Mouse (Mus musculus) gastrocnemius, postnatal 10 days (tissue): ENCODE results near the gene Tm4sf5. TPM values are rescaled to one million over a fixed set of nuclear protein-coding genes. Genes with fewer than 3 reads are reported as not detected.
"Not testable (repeated sequence)": the region's sequence is repeated elsewhere in the genome, so short reads cannot be mapped to it uniquely, and the experiment has no call there.

Experiments
- DNase-seq: peaks from one replicate; pipeline ENCODE4 v3.0.0; 2021; ENCODE audit warnings: mixed read lengths
- total RNA-seq, 2 experiments: library from RNA; stranded (reverse); gene quantifications; 2 replicates each; pipeline ENCODE4 v1.2.3; 2021

Tm4sf5 gene
- total RNA-seq, 2 experiments from 2014 or later = not detected

- no peak for DNase-seq
Measured at GRCm38 (mm10) chr11:70509753-70510564, 4.9 kb downstream of the Tm4sf5 start.

- no peak for DNase-seq
Measured at GRCm38 (mm10) chr11:70511242-70511641, 6.2 kb downstream of the Tm4sf5 start.

GRCm38 (mm10) chr11:70511825-70512224 lies 6.8 kb downstream of the Tm4sf5 start:
- DNase-seq = no peak

DNA sequence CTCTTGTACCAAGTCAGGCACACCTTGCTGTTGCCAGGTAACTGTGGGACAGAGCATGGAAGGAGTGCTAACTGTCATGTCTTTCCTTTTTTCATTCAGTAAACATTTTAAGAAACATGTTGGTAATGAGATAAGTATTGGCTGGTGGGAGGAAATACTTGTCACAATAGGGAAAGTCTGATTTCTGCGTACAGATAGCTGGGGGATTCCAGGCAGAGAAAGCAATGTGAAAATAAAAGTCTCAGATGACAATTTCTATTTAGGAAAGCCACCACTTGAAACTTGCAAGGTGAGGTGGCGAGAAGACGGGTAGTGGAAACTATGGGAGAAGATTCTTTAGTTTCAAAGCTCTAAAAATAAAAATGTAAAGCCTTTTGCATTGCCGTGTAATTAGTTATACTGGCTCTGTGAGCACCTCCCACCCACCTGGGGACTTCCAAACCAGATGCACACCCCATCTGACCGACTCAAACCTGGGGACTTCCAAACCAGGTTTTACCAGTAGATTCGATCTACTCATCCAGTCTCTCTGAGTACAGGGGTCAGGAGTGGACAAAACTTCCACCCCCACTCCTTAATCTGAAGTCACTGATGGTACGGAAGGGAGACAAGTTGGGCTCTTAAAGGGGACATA lies 7.8 kb downstream of the Tm4sf5 start:
- no peak for DNase-seq

- peak; percentile 29 for DNase-seq
Measured at GRCm38 (mm10) chr11:70513520-70513919, 8.5 kb downstream of the Tm4sf5 start.

DNA sequence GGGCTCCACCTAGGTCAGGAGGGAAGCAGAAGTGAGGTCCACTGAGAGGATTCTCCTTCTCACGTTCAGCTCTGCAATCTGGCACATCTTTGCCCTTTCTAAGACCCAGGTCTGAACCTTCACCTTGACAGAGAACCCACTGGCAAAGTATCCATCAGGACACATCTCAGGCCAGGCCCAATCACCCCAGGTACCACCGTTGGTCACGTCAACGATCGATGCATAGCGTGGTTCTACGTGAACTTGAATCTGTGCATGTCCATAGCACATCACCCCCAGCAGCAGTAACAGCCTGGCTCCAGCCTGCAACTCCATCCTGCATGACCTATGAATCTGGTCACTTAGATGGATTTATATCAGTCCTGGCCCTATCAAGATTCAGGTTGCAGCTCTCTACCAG lies 9.2 kb downstream of the Tm4sf5 start, which contains the start of gene Vmo1:
Gene Vmo1, minus strand, starts transcription at position 329 of the 400 bp plus-strand sequence.
- no peak for DNase-seq

DNA sequence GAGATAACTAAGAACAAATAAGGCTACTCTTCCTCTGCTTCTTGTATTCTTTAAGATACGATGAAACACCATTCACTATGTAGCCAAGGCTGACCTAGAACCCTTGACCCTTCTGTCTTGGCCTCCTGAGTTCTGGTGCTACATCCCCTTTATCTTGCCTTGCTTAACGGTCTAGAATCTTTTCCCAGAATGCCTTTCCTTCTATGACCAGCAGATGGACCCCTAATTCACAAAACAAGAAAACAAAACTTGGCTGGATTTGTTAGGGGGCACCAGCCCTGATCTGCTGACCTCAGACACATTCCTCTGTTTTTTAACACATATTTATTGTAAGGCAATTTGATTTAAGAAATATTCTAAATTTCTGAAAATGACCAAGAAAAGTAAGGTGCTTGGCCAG lies 11.3 kb downstream of the Tm4sf5 start:
- no peak for DNase-seq

DNA sequence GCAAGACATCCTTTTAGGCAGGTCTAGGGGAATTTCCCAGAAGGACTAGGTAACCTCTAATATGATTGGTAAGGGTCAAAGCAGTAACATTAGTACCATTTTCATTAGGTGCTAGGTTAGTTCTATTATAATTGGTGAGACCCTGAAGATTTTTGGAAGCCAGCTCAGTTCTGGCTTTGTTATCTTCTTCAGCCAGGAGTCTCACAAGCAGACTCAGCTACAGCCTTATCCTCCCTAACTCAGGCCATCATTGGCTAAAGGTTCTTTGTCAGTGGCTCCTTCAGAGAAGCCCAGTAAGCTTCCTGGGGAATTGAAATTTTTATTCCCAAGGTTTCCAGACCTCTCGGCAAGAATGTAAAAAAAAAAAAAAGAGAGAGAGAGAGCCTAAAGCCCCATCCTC lies 13.4 kb downstream of the Tm4sf5 start:
- no peak for DNase-seq

DNA sequence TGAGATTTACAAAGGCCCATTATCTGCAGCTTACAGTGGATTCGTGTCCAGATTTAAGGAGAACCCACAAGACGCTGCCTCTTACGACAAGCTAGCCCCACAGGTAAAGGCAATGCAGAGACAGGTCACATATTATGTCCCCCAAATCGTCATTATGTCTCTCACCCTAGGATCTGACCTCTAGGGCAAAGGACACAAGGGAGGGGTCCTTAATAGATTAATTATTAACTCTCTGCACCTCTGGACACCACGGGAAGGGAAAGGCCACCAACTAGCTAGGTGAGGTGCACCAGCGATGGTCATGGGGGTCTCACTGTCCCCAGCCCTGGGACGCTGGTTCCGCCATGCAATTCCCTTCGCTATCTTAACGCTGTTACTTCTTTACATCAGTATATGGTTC lies 13.9 kb downstream of the Tm4sf5 start, which contains the start of gene Gltpd2:
Gene Gltpd2, plus strand, starts transcription at position 274 of the 400 bp plus-strand sequence.
- no peak for DNase-seq

DNA sequence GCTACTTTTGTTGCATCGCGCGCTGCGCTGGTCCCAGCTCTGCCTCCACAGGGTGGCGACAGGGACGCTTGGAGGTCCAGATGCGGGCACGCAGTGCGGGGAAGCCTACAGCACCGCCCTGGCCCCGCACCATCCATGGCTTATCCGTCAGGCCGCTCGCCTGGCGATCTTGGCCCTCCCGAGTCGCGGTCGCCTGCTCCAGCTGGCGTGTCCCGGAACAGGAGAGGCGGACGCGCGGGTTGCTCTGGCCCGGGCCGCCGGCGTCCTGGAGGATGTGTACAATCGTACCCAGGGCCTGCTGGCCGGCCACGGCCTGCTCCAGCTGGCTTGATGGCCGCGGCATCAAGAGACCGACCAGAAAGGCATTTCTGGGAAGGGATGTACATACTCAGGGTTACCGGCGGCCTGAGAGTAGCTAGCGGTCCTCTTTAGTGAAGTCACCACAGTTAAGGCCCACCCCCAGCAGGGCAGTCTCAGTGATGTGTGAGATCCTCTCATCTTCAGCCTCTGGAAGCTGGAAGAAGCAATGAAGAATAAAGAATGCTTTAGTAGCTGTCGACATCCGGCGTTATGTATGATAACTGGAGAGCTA lies 15.2 kb downstream of the Tm4sf5 start:
- DNase-seq = peak; percentile 61

GRCm38 (mm10) chr11:70523306-70523989 lies 18.4 kb downstream of the Tm4sf5 start:
- DNase-seq = not testable (repeated sequence)

- no peak for DNase-seq
Measured at GRCm38 (mm10) chr11:70524782-70525181, 19.7 kb downstream of the Tm4sf5 start.

- DNase-seq = peak; percentile 76
Measured at GRCm38 (mm10) chr11:70525184-70525678, 20.2 kb downstream of the Tm4sf5 start, which contains the start of gene Psmb6. Gene Psmb6, plus strand, starts transcription at chr11:70525367.

GRCm38 (mm10) chr11:70525726-70526125 lies 20.7 kb downstream of the Tm4sf5 start:
- DNase-seq = no peak

- DNase-seq = no peak
Measured at GRCm38 (mm10) chr11:70526211-70526610, 21.2 kb downstream of the Tm4sf5 start.

- DNase-seq = no peak
Measured at GRCm38 (mm10) chr11:70528610-70529009, 23.6 kb downstream of the Tm4sf5 start.

DNA sequence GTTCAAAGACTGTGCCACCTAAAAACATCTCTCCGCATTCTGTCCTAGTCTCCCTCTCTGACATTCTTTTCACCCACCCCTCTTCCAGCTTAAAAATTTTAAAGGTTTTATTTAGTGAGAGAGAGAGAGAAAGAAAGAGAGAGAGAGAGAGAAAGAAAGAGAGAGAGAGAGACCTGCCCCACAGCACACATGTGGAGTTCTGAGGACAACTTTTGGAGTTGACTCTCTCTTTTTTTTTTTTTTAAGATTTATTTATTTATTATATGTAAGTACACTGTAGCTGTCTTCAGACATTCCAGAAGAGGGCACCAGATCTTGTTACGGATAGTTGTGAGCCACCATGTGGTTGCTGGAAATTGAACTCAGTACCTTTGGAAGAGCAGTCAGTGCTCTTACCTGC lies 26.0 kb downstream of the Tm4sf5 start:
- not testable (repeated sequence) for DNase-seq

DNA sequence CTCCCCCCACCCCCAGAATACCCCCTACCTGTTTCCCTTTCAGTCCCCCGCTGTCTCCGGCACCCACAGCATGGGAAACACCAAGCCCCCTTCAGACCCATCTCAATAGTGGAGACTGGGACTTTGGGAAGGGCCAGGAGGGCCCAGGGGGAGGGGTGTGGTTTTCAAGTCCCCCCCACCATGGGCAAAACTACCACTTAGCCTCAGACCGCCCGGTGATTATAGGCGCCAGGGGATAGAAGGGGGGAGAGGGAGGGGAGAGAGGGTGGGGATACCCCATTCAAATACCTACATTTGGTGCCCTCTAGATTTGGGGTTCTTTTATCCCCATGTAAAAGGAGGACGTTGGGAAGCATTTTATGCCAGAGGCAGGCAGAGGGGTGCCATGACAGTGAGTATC lies 27.8 kb downstream of the Tm4sf5 start, which contains the start of gene Gm40193:
Gene Gm40193, minus strand, starts transcription at position 101 of the 400 bp plus-strand sequence.
- DNase-seq = no peak

DNA sequence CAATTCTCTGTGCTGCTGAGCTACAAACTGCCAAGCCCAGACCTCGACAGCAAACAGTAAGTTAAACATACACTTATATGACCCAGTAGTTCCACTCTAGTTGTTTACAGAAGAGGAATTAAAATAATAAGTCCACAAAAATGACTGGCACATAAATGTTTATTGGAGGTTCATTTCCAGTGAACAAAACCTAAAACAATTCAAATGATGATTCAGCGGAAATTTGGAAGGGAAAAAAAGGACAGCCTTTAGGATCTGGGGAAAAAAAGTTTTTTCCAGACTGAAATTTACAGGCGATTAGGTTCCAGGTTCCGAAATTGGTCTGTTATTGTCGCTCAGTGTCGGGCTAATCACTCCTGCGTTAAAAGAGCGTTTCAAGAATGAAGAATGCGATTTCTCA lies 34.4 kb downstream of the Tm4sf5 start:
- DNase-seq = no peak

DNA sequence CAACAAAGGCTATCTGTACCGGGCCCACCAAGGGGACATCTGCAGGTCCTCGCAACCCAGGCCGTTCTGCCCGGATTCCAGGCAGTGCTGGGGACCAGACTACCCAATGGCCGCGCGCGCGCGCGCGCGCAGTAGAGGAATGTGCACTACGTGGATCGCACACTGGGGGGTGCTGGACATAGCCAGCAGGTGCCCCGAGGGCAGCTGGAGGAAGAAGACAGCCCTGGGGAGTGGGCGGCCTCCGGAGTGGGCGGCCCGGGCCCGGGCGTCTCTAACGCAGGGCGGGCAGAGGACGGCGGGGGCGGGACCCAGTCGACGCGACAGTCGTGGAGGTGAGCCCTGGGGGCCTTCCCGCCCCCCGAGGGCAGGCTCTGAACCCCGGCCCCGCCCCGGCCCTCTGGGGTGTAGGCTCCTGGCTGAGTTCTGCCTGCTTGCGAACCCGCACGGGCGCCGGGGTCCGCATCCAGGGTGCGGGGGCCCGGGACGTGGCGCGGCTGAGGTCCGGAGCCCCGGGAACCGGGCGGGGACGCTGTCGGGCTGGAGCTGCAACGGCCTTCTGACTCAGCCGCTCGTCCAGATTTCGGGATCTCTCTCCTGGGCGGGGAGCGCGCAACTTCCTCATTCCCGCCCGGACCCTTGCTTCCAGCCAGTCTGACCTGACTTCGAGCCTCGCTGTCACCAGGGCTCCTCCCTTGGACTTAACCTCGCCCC lies 35.0 kb downstream of the Tm4sf5 start, which contains the start of gene Pld2:
Gene Pld2, plus strand, starts transcription at position 188 of the 711 bp plus-strand sequence.
- DNase-seq = peak; percentile 87

DNA sequence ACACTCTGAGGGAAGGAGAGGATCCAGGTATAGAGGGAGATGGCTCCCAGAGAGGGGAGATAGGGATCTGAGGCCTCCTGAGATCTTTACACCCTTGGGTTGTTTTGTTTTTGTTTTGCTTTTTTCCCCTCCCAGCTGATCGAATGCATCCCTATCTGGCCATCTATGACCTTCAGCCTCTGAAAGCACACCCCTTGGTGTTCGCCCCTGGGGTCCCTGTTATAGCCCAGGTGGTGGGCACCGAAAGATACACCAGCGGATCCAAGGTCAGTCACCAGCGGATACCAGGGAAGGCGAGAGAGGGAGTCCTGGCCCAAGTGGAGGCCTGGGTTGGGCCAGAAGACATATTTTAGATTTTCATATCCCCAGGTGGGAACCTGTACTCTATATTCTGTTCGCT lies 35.9 kb downstream of the Tm4sf5 start:
- no peak for DNase-seq
